Mouse (Mus musculus) stomach, embryonic 14.5 days (tissue): Measurements from ENCODE around the gene Slc28a1. TPM values are rescaled to one million over a fixed set of nuclear protein-coding genes. Genes with fewer than 3 reads are reported as not detected.

Experiments used
- ATAC-seq: fragments of 200-750 bp; cut with Nextera tagmentation; 2 replicates; pipeline ENCODE4 v1.8.0; 2017; ENCODE audit warnings: low read depth, moderate TSS enrichment; ENCODE audit not compliant: insufficient number of reproducible peaks, insufficient read depth, low FRiP score
- H3K27ac ChIP-seq: fragments of 300-500 bp; sonication (generic); 2 replicates; pipeline ENCODE4 v1.5.1; 2014; ENCODE audit warnings: mild to moderate bottlenecking, low read length, moderate library complexity, mixed read lengths
- H3K27me3 ChIP-seq: fragments of 300-500 bp; sonication (generic); 2 replicates; pipeline ENCODE4 v1.6.1; 2014; ENCODE audit warnings: low read length, control low read depth, mixed read lengths; ENCODE audit not compliant: control insufficient read depth, insufficient read depth
- H3K36me3 ChIP-seq: fragments of 300-500 bp; sonication (generic); 2 replicates; pipeline ENCODE4 v1.6.1; 2014; ENCODE audit warnings: mild to moderate bottlenecking, control low read depth, low read length, moderate library complexity, mixed read lengths; ENCODE audit not compliant: control insufficient read depth, insufficient read depth
- H3K4me1 ChIP-seq: fragments of 300-500 bp; sonication (generic); 2 replicates; pipeline ENCODE4 v1.6.1; 2014; ENCODE audit warnings: low read length, control low read depth, mixed read lengths; ENCODE audit not compliant: control insufficient read depth, insufficient read depth
- H3K4me2 ChIP-seq: fragments of 300-500 bp; sonication (generic); replicated peaks from 2 replicates; pipeline ENCODE4 v1.6.1; 2014; ENCODE audit warnings: low read depth, low read length, control low read depth
- H3K4me3 ChIP-seq: fragments of 300-500 bp; sonication (generic); 2 replicates; pipeline ENCODE4 v1.5.1; 2014; ENCODE audit warnings: low read depth, low read length, control low read depth
- H3K9ac ChIP-seq: fragments of 300-500 bp; sonication (generic); replicated peaks from 2 replicates; pipeline ENCODE4 v1.6.1; 2014; ENCODE audit warnings: low read depth, mild to moderate bottlenecking, control low read depth, low read length, moderate library complexity, mixed read lengths
- H3K9me3 ChIP-seq: fragments of 300-500 bp; sonication (generic); 2 replicates; pipeline ENCODE4 v1.6.1; 2016; ENCODE audit warnings: low read depth, low read length, control low read depth; ENCODE audit not compliant: control insufficient read depth
- WGBS: fragments of 180-500 bp; shearing (Covaris S2); extraction: QIAGEN DNeasy Blood & Tissue Kit; methylation state at CpG from one replicate; pipeline ENCODE4 v1.1.7; 2014; 5-methylcytosine and 5-hydroxymethylcytosine counted together
- polyA plus RNA-seq: library from polyadenylated mRNA; unstranded; fragments of >200 nt; fragmentation: Nextera tagmentation; extraction: Ambion mirVana; gene quantifications from 2 replicates; pipeline ENCODE4 v1.2.1, GENCODE M21; 2014

Slc28a1 gene
- polyA plus RNA-seq, 1 experiment from 2014 or later: not detected

DNA sequence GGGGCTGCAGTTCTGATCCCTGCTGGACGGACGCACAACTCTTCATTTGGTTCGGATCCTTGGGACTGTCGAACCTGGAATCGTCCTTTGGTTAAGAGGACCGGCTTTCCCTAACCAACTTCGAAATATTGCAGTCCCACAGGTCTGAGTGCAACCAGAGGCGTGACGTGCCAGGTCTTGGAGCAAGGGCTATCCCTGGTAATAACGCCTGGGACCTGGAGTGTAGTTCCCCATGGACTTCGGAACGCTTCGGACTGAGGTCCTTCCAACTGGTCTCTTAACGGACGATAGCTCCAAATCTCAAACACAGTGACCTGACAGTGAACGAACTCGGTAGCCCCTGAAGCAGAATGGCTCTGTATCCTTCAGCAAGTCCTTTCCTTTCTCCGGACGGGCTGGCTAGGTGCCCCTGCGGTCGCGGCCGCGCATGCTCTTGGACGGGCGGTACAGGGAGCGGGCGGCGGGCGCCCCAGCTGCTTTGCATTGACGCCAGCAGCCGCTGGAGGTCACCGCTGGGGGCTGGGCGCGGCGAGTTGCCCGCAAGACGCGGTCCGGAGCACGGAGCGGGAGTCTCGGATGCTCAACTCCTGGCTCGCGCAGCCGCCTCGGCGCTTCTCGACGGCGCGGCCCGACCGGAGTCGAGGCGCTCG lies 98.2 kb downstream of the Slc28a1 start:
- 0 out of 2 replicates have a peak, but pooled peaks cover 7% of the 10 kb centered on the region for H3K27me3 ChIP-seq
- WGBS: under 1% methylated on average over 57 of the region's 57 CpGs
- no peaks in the 10 kb centered on the region for H3K36me3 ChIP-seq
- H3K27ac ChIP-seq: peak overlapping the region; percentile 1; the same call in 1 of the 2 replicates
- peak overlapping the region; percentile 48 for H3K4me3 ChIP-seq
- peak; percentile 87 for ATAC-seq
- H3K4me1 ChIP-seq: peaks cover 3% of the 10 kb centered on the region; the same call in 1 of the 2 replicates
- H3K9me3 ChIP-seq: no peaks in the 10 kb centered on the region
- peak overlapping the region; percentile 43 for H3K4me2 ChIP-seq
- H3K9ac ChIP-seq: peak overlapping the region; percentile 8

DNA sequence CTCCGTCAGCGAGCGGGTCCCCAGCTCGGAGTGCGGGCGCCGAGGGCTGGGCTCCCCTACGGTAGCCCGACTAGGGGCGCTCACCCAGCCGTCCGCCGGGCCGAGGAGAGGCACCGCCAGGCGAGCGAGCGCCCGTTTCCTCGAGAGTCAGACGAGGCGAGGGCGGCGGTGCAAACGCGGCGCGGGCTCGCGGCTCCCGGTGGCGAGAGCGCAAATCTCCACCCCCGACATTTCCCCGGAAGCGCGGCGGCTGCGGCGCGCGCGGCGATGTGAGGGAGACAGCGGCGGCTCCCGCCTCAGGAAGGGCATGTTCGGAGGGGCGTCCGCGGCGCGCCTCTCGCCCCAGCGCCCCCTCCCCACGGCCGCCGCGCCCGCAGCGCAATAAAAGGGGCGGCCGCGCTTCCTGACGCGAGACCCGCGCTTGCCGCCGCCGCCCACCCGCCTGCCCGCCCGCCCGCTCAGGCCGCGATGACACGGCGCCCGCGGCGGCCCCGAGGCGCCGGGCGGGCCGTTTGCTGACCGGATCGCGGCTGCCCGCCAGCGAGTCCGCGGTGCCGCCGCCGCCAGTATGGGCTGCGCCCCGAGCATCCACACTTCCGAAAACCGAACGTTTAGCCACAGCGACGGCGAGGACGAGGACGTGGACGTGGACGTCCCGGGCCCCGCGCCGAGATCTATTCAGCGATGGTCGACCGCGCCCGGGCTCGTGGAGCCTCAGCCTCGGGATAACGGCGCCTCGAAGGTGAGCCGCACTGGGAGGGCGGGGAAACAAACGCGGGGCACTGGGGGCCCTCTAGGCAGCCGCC lies 99.0 kb downstream of the Slc28a1 start, which contains the start of gene Pde8a:
Pde8a (plus strand) TSS at position 250 of the 806 bp plus-strand sequence.
- H3K4me3 ChIP-seq: peak within 1 kb of the TSS; percentile 48
- no peaks in the 10 kb centered on the region for H3K9me3 ChIP-seq
- peak within 1 kb of the TSS; percentile 8 for H3K9ac ChIP-seq
- no peak for ATAC-seq
- no peaks in the 10 kb centered on the region for H3K36me3 ChIP-seq
- 0 out of 2 replicates have a peak, but pooled peaks cover 7% of the 10 kb centered on the region for H3K27me3 ChIP-seq
- H3K4me2 ChIP-seq: peak within 1 kb of the TSS; percentile 43
- under 1% methylated on average over 108 of the region's 128 CpGs for WGBS
- H3K4me1 ChIP-seq: peaks cover 3% of the 10 kb centered on the region; the same call in 1 of the 2 replicates
- peak within 1 kb of the TSS; percentile 1; the same call in 1 of the 2 replicates for H3K27ac ChIP-seq

DNA sequence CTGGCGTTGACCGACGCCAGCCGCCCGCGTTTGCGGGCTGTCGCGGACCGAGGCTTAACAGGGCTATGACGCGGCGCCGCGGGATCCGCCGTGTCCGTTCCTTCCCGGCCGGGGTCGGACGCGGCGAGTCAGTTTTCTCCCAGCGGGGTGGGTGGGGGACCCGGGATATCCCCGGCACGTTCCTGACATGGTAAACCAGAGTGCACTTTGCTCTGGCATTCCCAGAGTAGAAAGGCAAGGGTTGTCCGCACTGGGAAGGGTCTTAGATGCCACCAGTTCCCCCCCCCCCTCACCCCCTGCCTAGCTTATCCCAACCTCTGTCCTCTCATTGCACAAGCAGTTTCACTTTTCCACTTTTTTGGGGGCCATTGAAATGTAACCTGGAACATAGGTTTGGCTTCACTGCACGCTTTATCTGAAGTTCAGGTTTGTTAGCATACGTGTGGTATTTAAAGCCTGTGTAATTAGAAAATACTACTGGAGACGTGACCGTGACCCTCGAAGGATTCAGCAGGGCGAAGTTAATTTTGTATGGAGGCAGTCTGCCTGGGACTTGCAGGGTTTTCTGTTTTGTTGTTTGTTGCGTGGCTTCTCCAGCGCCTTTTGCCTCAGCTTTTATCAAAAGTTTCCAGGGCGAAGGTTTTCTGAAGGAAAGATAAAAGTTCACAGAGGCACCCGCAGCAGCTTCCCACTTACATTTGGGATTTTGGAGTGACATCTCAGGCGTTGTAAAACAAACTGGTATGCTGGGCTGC lies 99.7 kb downstream of the Slc28a1 start:
- Histone ChIP-seq H3K9ac (peak overlapping the region; percentile 8; the same call in 1 of the 2 replicates), H3K27me3 (0 out of 2 replicates have a peak, but pooled peaks cover 7% of the 10 kb centered on the region), H3K27ac (no peak overlapping the region), H3K9me3 (no peaks in the 10 kb centered on the region), H3K36me3 (no peaks in the 10 kb centered on the region), H3K4me1 (peaks cover 3% of the 10 kb centered on the region; the same call in 1 of the 2 replicates), H3K4me3 (peak overlapping the region; percentile 48), H3K4me2 (peak overlapping the region; percentile 43)
- 7% methylated on average over 40 of the region's 40 CpGs for WGBS
- ATAC-seq: no peak

DNA sequence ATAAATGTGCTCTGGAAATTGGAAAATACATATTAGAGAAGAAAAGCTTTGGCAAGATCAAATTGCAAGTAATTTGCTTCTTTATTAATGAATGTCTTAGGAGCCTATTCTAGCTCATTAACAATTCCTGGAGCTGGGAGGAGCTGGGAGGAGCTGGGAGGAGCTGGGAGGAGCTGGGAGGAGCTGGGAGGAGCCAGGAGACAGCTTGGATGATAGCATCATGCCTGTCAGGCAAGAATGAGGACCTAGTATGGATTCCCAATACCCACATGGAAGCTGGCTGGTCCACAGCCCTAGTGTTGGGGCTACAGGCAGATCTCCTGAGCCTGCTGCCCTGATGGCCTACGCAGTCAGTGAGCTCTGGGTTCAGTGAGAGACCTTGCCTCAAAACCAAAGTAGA lies 101.4 kb downstream of the Slc28a1 start:
- 0 out of 2 replicates have a peak, but pooled peaks cover 7% of the 10 kb centered on the region for H3K27me3 ChIP-seq
- no peaks in the 10 kb centered on the region for H3K9me3 ChIP-seq
- H3K4me3 ChIP-seq: no peak overlapping the region
- ATAC-seq: no peak
- no peaks in the 10 kb centered on the region for H3K36me3 ChIP-seq
- H3K9ac ChIP-seq: no peak overlapping the region
- H3K4me2 ChIP-seq: no peak overlapping the region
- H3K27ac ChIP-seq: no peak overlapping the region
- H3K4me1 ChIP-seq: peaks cover 3% of the 10 kb centered on the region; the same call in 1 of the 2 replicates
- WGBS: 86% methylated on average over 1 of the region's 1 CpGs

DNA sequence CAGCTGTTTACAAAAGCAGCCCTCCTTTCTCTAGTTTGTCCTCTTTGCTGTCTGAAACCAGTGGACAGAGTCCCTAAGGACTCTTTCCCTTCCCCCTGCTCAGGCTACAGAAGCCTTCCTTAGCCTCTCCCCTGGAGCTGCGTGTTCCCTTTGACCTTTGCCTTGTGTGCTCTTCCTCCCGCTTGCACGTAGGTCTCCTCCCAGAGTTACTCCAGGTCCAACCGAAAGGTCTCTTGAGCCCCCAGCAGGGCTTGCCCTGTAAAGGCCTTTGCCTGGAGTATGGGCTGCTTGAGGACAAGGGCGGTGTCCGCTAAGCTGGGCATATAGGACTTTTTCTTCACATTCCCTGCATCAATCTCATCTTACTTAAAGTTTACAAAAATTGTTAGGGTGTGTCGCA lies 104.7 kb downstream of the Slc28a1 start:
- Histone ChIP-seq H3K4me1 (no peaks in the 10 kb centered on the region), H3K36me3 (no peaks in the 10 kb centered on the region), H3K9me3 (no peaks in the 10 kb centered on the region), H3K27me3 (0 out of 2 replicates have a peak, but pooled peaks cover 3% of the 10 kb centered on the region), H3K4me2 (no peak overlapping the region), H3K27ac (no peak overlapping the region), H3K9ac (no peak overlapping the region), H3K4me3 (no peak overlapping the region)
- 48% methylated on average over 7 of the region's 7 CpGs for WGBS
- ATAC-seq: no peak

Other genes with a start within 250 kb of the Slc28a1 start
- 28.8 and 31.2 TPM in 2 replicates for gene Wdr73, start 213.5 kb upstream of the Slc28a1 start, polyA plus RNA-seq
- gene Nmb, start 209.7 kb upstream of the Slc28a1 start, polyA plus RNA-seq: 4.9 and 5.4 TPM in 2 replicates
- gene Sec11a, start 167.0 kb upstream of the Slc28a1 start, polyA plus RNA-seq: 209 and 219 TPM in 2 replicates
- 15.2 and 15.4 TPM in 2 replicates for gene Zfp592, start 121.1 kb upstream of the Slc28a1 start, polyA plus RNA-seq
- gene Alpk3, start 57.2 kb upstream of the Slc28a1 start, polyA plus RNA-seq: 0.55 and 0.59 TPM in 2 replicates
- 4.2 and 4.4 TPM in 2 replicates for gene Pde8a, start 98.8 kb downstream of the Slc28a1 start, polyA plus RNA-seq
- 1,419 and 1,515 TPM in 2 replicates for gene Rps17, start 230.5 kb downstream of the Slc28a1 start, polyA plus RNA-seq